Mouse (Mus musculus): ENCODE measurements at regions not wholly inside any gene's neighbourhood (a gene's known extent, or its start where the extent isn't known, plus 50 kb on each side); places are given as distances from the start of the nearest gene placed in this dataset.
A peak's percentile ranks its signal among the peaks of the same experiment; 100 is the strongest.

- Histone ChIP-seq H3K9me3 (ENCODE audit: low read length) (no peaks in the 10 kb centered on the region), H3K4me1 (ENCODE audit: insufficient read depth, low read depth, low read length) (no peaks in the 10 kb centered on the region), H3K9ac (replicated peaks; ENCODE audit: low read depth) (no peak overlapping the region), H3K4me3 (ENCODE audit: low read depth, low read length) (no peak overlapping the region), H3K27me3 (replicated peaks; ENCODE audit: insufficient read depth, low read length) (no peaks in the 10 kb centered on the region), H3K27ac (ENCODE audit: low read length) (no peak overlapping the region), H3K4me2 (replicated peaks; ENCODE audit: low read depth, low read length) (no peak overlapping the region), H3K36me3 (ENCODE audit: insufficient read depth, low read length) (no peaks in the 10 kb centered on the region)
- TF ChIP-seq EP300 (IDR thresholded peaks at IDR 0.05): no peak
- TF ChIP-seq CTCF (IDR thresholded peaks at IDR 0.05): no peak
- WGBS: 74% methylated on average over 1 of the region's 1 CpGs
- ATAC-seq (no peak), DNase-seq (ENCODE audit: low spot score) (peak; percentile 15)
Observed at GRCm38 (mm10) chr2:72602152-72602551, 126.2 kb downstream of the Cdca7 start.

DNA sequence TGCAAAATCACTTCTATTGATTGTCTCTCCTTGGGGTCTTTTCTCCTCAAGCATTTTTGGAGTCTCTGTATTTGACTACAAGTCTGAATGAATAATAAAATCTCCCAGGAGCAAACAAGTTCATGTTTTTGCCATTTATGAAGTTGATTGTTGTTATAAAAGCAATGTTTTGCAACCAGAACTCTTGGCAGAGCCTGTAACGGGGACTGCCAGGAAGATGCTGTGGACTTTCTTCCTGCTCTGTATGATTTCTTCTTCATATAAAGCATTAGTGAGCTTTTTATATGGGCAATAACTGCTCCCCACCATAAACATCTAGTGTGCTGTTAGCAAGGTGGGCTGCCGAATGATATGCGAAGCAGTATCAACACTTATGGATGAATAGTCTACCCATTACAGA lies 136.3 kb downstream of the Cdca7 start:
- peak; percentile 39 for DNase-seq (ENCODE audit: low spot score)
- TF ChIP-seq EP300 (IDR thresholded peaks at IDR 0.05) (no peak), CTCF (IDR thresholded peaks at IDR 0.05) (no peak)
- Histone ChIP-seq H3K4me2 (replicated peaks; ENCODE audit: low read depth, low read length) (no peak overlapping the region), H3K36me3 (ENCODE audit: insufficient read depth, low read length) (no peaks in the 10 kb centered on the region), H3K9ac (replicated peaks; ENCODE audit: low read depth) (no peak overlapping the region), H3K9me3 (ENCODE audit: low read length) (no peaks in the 10 kb centered on the region), H3K4me3 (ENCODE audit: low read depth, low read length) (no peak overlapping the region), H3K27me3 (replicated peaks; ENCODE audit: insufficient read depth, low read length) (no peaks in the 10 kb centered on the region), H3K4me1 (ENCODE audit: insufficient read depth, low read depth, low read length) (peaks cover 6% of the 10 kb centered on the region; the same call in 1 of the 2 replicates), H3K27ac (ENCODE audit: low read length) (no peak overlapping the region)
- no peak for ATAC-seq
- WGBS: 72% methylated on average over 3 of the region's 3 CpGs

- Histone ChIP-seq H3K4me3 (ENCODE audit: low read depth, low read length) (no peak overlapping the region), H3K36me3 (ENCODE audit: insufficient read depth, low read length) (no peaks in the 10 kb centered on the region), H3K4me1 (ENCODE audit: insufficient read depth, low read depth, low read length) (peaks cover 6% of the 10 kb centered on the region; the same call in 1 of the 2 replicates), H3K4me2 (replicated peaks; ENCODE audit: low read depth, low read length) (no peak overlapping the region), H3K27ac (ENCODE audit: low read length) (no peak overlapping the region), H3K9ac (replicated peaks; ENCODE audit: low read depth) (no peak overlapping the region), H3K9me3 (ENCODE audit: low read length) (no peaks in the 10 kb centered on the region), H3K27me3 (replicated peaks; ENCODE audit: insufficient read depth, low read length) (no peaks in the 10 kb centered on the region)
- WGBS: 34% methylated on average over 8 of the region's 8 CpGs
- TF ChIP-seq CTCF (IDR thresholded peaks at IDR 0.05): no peak
- TF ChIP-seq EP300 (IDR thresholded peaks at IDR 0.05): no peak
- peak; percentile 79 for ATAC-seq
- peak; percentile 85 for DNase-seq (ENCODE audit: low spot score)
Observed at GRCm38 (mm10) chr2:72614256-72614655, 138.3 kb downstream of the Cdca7 start.

DNA sequence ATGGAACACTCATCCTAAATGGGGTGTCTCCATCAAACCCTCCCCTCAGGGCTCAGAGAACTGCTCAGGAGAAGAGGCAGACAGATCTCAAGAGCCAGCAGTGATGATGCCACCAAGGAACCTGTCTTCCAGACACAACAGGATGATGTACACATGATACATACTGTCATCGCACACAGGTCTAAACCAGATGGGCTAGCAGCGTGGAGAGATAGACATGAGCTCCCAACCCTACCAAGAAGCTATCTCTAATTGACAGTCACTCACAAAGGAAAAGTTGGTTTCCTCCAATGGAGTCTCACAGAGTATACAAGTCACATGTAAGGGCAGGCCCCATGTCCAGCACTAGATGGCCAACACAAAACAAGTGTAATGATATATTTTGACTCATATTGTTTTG lies 139.9 kb downstream of the Cdca7 start:
- Histone ChIP-seq H3K4me1 (ENCODE audit: insufficient read depth, low read depth, low read length) (peaks cover 6% of the 10 kb centered on the region; the same call in 1 of the 2 replicates), H3K9me3 (ENCODE audit: low read length) (no peaks in the 10 kb centered on the region), H3K9ac (replicated peaks; ENCODE audit: low read depth) (no peak overlapping the region), H3K36me3 (ENCODE audit: insufficient read depth, low read length) (no peaks in the 10 kb centered on the region), H3K4me2 (replicated peaks; ENCODE audit: low read depth, low read length) (no peak overlapping the region), H3K27me3 (replicated peaks; ENCODE audit: insufficient read depth, low read length) (no peaks in the 10 kb centered on the region), H3K4me3 (ENCODE audit: low read depth, low read length) (no peak overlapping the region), H3K27ac (ENCODE audit: low read length) (no peak overlapping the region)
- no peak for TF ChIP-seq CTCF (IDR thresholded peaks at IDR 0.05)
- TF ChIP-seq EP300 (IDR thresholded peaks at IDR 0.05): no peak
- ATAC-seq (no peak), DNase-seq (ENCODE audit: low spot score) (no peak)
- WGBS: 90% methylated on average over 2 of the region's 2 CpGs

DNA sequence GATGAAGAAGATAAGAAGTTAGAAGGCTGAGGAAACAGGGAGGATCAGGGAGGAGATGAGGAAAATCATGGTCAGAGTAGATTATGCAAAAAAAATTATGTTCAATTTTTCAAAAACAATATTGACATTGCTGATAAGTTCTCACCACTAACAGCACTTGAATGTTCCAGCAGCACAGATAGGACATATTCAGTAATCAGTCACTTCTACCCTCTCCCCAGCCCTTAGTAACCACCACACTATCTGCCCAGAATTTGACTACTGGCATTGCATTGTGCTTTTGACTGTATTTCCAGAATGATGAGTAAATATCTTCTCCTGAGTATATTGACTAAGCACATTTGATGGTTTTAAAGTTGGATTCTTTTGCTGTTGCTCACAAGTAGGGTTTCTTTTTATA lies 140.5 kb downstream of the Cdca7 start:
- DNase-seq (ENCODE audit: low spot score) (no peak), ATAC-seq (no peak)
- H3K4me2 ChIP-seq (replicated peaks; ENCODE audit: low read depth, low read length): no peak overlapping the region
- TF ChIP-seq EP300 (IDR thresholded peaks at IDR 0.05) (no peak), CTCF (IDR thresholded peaks at IDR 0.05) (no peak)
- H3K4me3 ChIP-seq (ENCODE audit: low read depth, low read length): no peak overlapping the region
- no peak overlapping the region for H3K9ac ChIP-seq (replicated peaks; ENCODE audit: low read depth)
- no peaks in the 10 kb centered on the region for H3K9me3 ChIP-seq (ENCODE audit: low read length)
- H3K27me3 ChIP-seq (replicated peaks; ENCODE audit: insufficient read depth, low read length): no peaks in the 10 kb centered on the region
- H3K4me1 ChIP-seq (ENCODE audit: insufficient read depth, low read depth, low read length): peaks cover 6% of the 10 kb centered on the region; the same call in 1 of the 2 replicates
- no peaks in the 10 kb centered on the region for H3K36me3 ChIP-seq (ENCODE audit: insufficient read depth, low read length)
- no peak overlapping the region for H3K27ac ChIP-seq (ENCODE audit: low read length)

- no peaks in the 10 kb centered on the region for H3K27me3 ChIP-seq (replicated peaks; ENCODE audit: insufficient read depth, low read length)
- no peak overlapping the region for H3K4me3 ChIP-seq (ENCODE audit: low read depth, low read length)
- WGBS: 38% methylated on average over 4 of the region's 4 CpGs
- H3K4me1 ChIP-seq (ENCODE audit: insufficient read depth, low read depth, low read length): no peaks in the 10 kb centered on the region
- no peaks in the 10 kb centered on the region for H3K36me3 ChIP-seq (ENCODE audit: insufficient read depth, low read length)
- no peak overlapping the region for H3K27ac ChIP-seq (ENCODE audit: low read length)
- no peak overlapping the region for H3K9ac ChIP-seq (replicated peaks; ENCODE audit: low read depth)
- no peaks in the 10 kb centered on the region for H3K9me3 ChIP-seq (ENCODE audit: low read length)
- ATAC-seq (no peak), DNase-seq (ENCODE audit: low spot score) (no peak)
- no peak for TF ChIP-seq EP300 (IDR thresholded peaks at IDR 0.05)
- no peak for TF ChIP-seq CTCF (IDR thresholded peaks at IDR 0.05)
- no peak overlapping the region for H3K4me2 ChIP-seq (replicated peaks; ENCODE audit: low read depth, low read length)
Observed at GRCm38 (mm10) chr2:72619446-72619845, 143.5 kb downstream of the Cdca7 start.

DNA sequence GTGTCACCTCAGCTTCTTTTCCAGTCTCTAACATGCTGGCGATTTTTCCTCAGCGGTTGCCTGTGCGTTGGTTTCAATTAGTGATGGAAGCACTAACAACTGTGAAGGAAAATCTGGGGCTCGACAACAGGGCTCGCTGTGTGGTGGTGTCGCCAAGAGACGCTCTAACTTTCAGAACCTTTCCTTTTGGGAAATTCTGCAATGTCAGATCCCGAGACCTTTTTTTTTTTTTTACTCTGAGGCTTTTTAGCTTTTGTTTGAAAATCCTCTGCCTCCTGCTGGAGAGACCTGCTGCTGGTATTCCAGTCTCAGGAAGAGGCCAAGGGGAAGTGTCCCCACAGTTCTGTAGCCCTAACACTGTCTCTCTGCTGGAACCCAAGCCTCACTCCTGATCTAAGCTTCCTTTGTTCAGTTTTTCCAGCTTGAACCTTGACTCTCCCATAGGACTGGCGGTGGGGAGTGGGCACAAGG lies 144.3 kb downstream of the Cdca7 start:
- H3K9me3 ChIP-seq (ENCODE audit: low read length): no peaks in the 10 kb centered on the region
- no peak overlapping the region for H3K27ac ChIP-seq (ENCODE audit: low read length)
- TF ChIP-seq CTCF (IDR thresholded peaks at IDR 0.05) (peak; percentile 35), EP300 (IDR thresholded peaks at IDR 0.05) (no peak)
- 0 out of 2 replicates have a peak overlapping the region, but pooled peaks have one; percentile 2 for H3K4me3 ChIP-seq (ENCODE audit: low read depth, low read length)
- peak overlapping the region; percentile 37 for H3K4me2 ChIP-seq (replicated peaks; ENCODE audit: low read depth, low read length)
- DNase-seq (ENCODE audit: low spot score) (no peak), ATAC-seq (no peak)
- WGBS: 5% methylated on average over 9 of the region's 9 CpGs
- no peak overlapping the region for H3K9ac ChIP-seq (replicated peaks; ENCODE audit: low read depth)
- no peaks in the 10 kb centered on the region for H3K36me3 ChIP-seq (ENCODE audit: insufficient read depth, low read length)
- H3K4me1 ChIP-seq (ENCODE audit: insufficient read depth, low read depth, low read length): no peaks in the 10 kb centered on the region
- H3K27me3 ChIP-seq (replicated peaks; ENCODE audit: insufficient read depth, low read length): no peaks in the 10 kb centered on the region
